Mouse (Mus musculus) retina, embryonic 14.5 days (tissue): ENCODE results near the gene Exo5.

Source experiments
- DNase-seq: peaks from one replicate; pipeline ENCODE4 v3.0.0-alpha.2; 2015; ENCODE audit warnings: low spot score

Gene Exo5

GRCm38 (mm10) chr4:120905644-120906043, 19.2 kb downstream of the Exo5 start:
- no peak for DNase-seq

- no peak for DNase-seq
These were observed 20.3 kb downstream of the Exo5 start for GRCm38 (mm10) chr4:120904533-120904932.

GRCm38 (mm10) chr4:120895810-120896584, 28.8 kb downstream of the Exo5 start:
- no peak for DNase-seq

- no peak for DNase-seq
These were observed 29.6 kb downstream of the Exo5 start for GRCm38 (mm10) chr4:120895226-120895625.

- DNase-seq, result no peak
These were observed 30.2 kb downstream of the Exo5 start for GRCm38 (mm10) chr4:120894584-120894983.

- no peak for DNase-seq
These were observed 31.0 kb downstream of the Exo5 start for GRCm38 (mm10) chr4:120893656-120894401.

GRCm38 (mm10) chr4:120892516-120892915, 32.3 kb downstream of the Exo5 start:
- no peak for DNase-seq

GRCm38 (mm10) chr4:120891960-120892359, 32.9 kb downstream of the Exo5 start:
- no peak for DNase-seq

- peak; percentile 56 for DNase-seq
These were observed 33.9 kb downstream of the Exo5 start for GRCm38 (mm10) chr4:120890754-120891440.

GRCm38 (mm10) chr4:120888884-120889283, 35.9 kb downstream of the Exo5 start:
- no peak for DNase-seq

- DNase-seq, result peak; percentile 79
These were observed 37.3 kb downstream of the Exo5 start for GRCm38 (mm10) chr4:120887381-120888112.

- DNase-seq, result no peak
These were observed 38.0 kb downstream of the Exo5 start for GRCm38 (mm10) chr4:120886811-120887210.

GRCm38 (mm10) chr4:120886131-120886530, 38.7 kb downstream of the Exo5 start:
- no peak for DNase-seq

GRCm38 (mm10) chr4:120885208-120886120, 39.4 kb downstream of the Exo5 start:
- peak; percentile 32 for DNase-seq

GRCm38 (mm10) chr4:120882002-120882625, 42.7 kb downstream of the Exo5 start:
- DNase-seq, result peak; percentile 58

- DNase-seq, result no peak
These were observed 43.9 kb downstream of the Exo5 start for GRCm38 (mm10) chr4:120880731-120881432.

GRCm38 (mm10) chr4:120879386-120879785, 45.4 kb downstream of the Exo5 start:
- DNase-seq, result no peak

GRCm38 (mm10) chr4:120878728-120879127, 46.1 kb downstream of the Exo5 start:
- DNase-seq, result no peak

GRCm38 (mm10) chr4:120875961-120876360, 48.9 kb downstream of the Exo5 start:
- DNase-seq, result no peak
